Mouse (Mus musculus): ENCODE data around the gene Sh3d21. TPM values are rescaled to one million over a fixed set of nuclear protein-coding genes. Genes with fewer than 3 reads are reported as not detected.

The Sh3d21 gene
- 10.0 and 12.3 TPM in 2 replicates for polyA plus RNA-seq (2015; fragmentation: Nextera tagmentation; extraction: Ambion mirVana)

GRCm38 (mm10) chr4:126163067-126163659 lies at the start of gene Sh3d21:
Sh3d21 (minus strand) TSS chr4:126163491.
- no peaks in the 10 kb centered on the region for H3K27me3 ChIP-seq (replicated peaks; ENCODE audit: control insufficient read depth, insufficient read depth, low read length)
- H3K4me3 ChIP-seq (ENCODE audit: low read depth, low read length), result peak within 1 kb of the TSS; percentile 69
- H3K4me2 ChIP-seq (replicated peaks; ENCODE audit: low read depth), result peak within 1 kb of the TSS; percentile 99
- H3K27ac ChIP-seq (ENCODE audit: low read depth, low read length), result peak within 1 kb of the TSS; percentile 99
- TF ChIP-seq CTCF (IDR thresholded peaks at IDR 0.05; ENCODE audit: low read depth), result no peak
- peaks cover 27% of the 10 kb centered on the region for H3K36me3 ChIP-seq (ENCODE audit: control insufficient read depth, insufficient read depth)
- ATAC-seq, result peak; percentile 62
- 5% methylated on average over 22 of the region's 22 CpGs for WGBS
- H3K9ac ChIP-seq (ENCODE audit: low read depth, low read length), result peak within 1 kb of the TSS; percentile 87
- H3K9me3 ChIP-seq (ENCODE audit: control insufficient read depth), result no peaks in the 10 kb centered on the region
- no peaks in the 10 kb centered on the region; the same call in 1 of the 2 replicates for H3K4me1 ChIP-seq (replicated peaks; ENCODE audit: control insufficient read depth, insufficient read depth, low read length)

- no peak overlapping the region for H3K4me3 ChIP-seq (ENCODE audit: low read depth, low read length)
- no peak for TF ChIP-seq CTCF (IDR thresholded peaks at IDR 0.05; ENCODE audit: low read depth)
- no peaks in the 10 kb centered on the region for H3K27me3 ChIP-seq (replicated peaks; ENCODE audit: control insufficient read depth, insufficient read depth, low read length)
- H3K4me2 ChIP-seq (replicated peaks; ENCODE audit: low read depth), result no peak overlapping the region
- no peak overlapping the region for H3K9ac ChIP-seq (ENCODE audit: low read depth, low read length)
- H3K27ac ChIP-seq (ENCODE audit: low read depth, low read length), result no peak overlapping the region
- WGBS, result 46% methylated on average over 6 of the region's 6 CpGs
- no peaks in the 10 kb centered on the region for H3K9me3 ChIP-seq (ENCODE audit: control insufficient read depth)
- no peaks in the 10 kb centered on the region for H3K36me3 ChIP-seq (ENCODE audit: control insufficient read depth, insufficient read depth)
- ATAC-seq, result no peak
- no peaks in the 10 kb centered on the region; the same call in 1 of the 2 replicates for H3K4me1 ChIP-seq (replicated peaks; ENCODE audit: control insufficient read depth, insufficient read depth, low read length)
Measured at GRCm38 (mm10) chr4:126207081-126207480, 43.8 kb upstream of the Sh3d21 start.

- no peaks in the 10 kb centered on the region for H3K9me3 ChIP-seq (ENCODE audit: control insufficient read depth)
- no peak overlapping the region for H3K27ac ChIP-seq (ENCODE audit: low read depth, low read length)
- H3K4me3 ChIP-seq (ENCODE audit: low read depth, low read length), result no peak overlapping the region
- TF ChIP-seq CTCF (IDR thresholded peaks at IDR 0.05; ENCODE audit: low read depth), result no peak
- 52% methylated on average over 1 of the region's 1 CpGs for WGBS
- H3K36me3 ChIP-seq (ENCODE audit: control insufficient read depth, insufficient read depth), result no peaks in the 10 kb centered on the region
- no peak overlapping the region for H3K4me2 ChIP-seq (replicated peaks; ENCODE audit: low read depth)
- no peak overlapping the region for H3K9ac ChIP-seq (ENCODE audit: low read depth, low read length)
- peaks cover under 1% of the 10 kb centered on the region; the same call in 1 of the 2 replicates for H3K4me1 ChIP-seq (replicated peaks; ENCODE audit: control insufficient read depth, insufficient read depth, low read length)
- H3K27me3 ChIP-seq (replicated peaks; ENCODE audit: control insufficient read depth, insufficient read depth, low read length), result no peaks in the 10 kb centered on the region
- ATAC-seq, result no peak
Measured at GRCm38 (mm10) chr4:126205386-126205785, 42.1 kb upstream of the Sh3d21 start.

- TF ChIP-seq CTCF (IDR thresholded peaks at IDR 0.05; ENCODE audit: low read depth), result no peak
- Histone ChIP-seq H3K27ac (ENCODE audit: low read depth, low read length) (no peak overlapping the region), H3K27me3 (replicated peaks; ENCODE audit: control insufficient read depth, insufficient read depth, low read length) (no peaks in the 10 kb centered on the region), H3K9me3 (ENCODE audit: control insufficient read depth) (no peaks in the 10 kb centered on the region), H3K36me3 (ENCODE audit: control insufficient read depth, insufficient read depth) (0 out of 2 replicates have a peak, but pooled peaks cover 3% of the 10 kb centered on the region), H3K4me1 (replicated peaks; ENCODE audit: control insufficient read depth, insufficient read depth, low read length) (peaks cover 7% of the 10 kb centered on the region), H3K4me2 (replicated peaks; ENCODE audit: low read depth) (no peak overlapping the region), H3K9ac (ENCODE audit: low read depth, low read length) (no peak overlapping the region), H3K4me3 (ENCODE audit: low read depth, low read length) (no peak overlapping the region)
- 70% methylated on average over 12 of the region's 12 CpGs for WGBS
- no peak for ATAC-seq
Measured at GRCm38 (mm10) chr4:126204661-126205230, 41.5 kb upstream of the Sh3d21 start.

- ATAC-seq, result no peak
- WGBS, result 81% methylated on average over 8 of the region's 8 CpGs
Measured at GRCm38 (mm10) chr4:126204016-126204415, 40.7 kb upstream of the Sh3d21 start.

GRCm38 (mm10) chr4:126203336-126203895 lies 40.1 kb upstream of the Sh3d21 start:
- H3K36me3 ChIP-seq (ENCODE audit: control insufficient read depth, insufficient read depth), result peaks cover 3% of the 10 kb centered on the region; the same call in 1 of the 2 replicates
- no peak for ATAC-seq
- 72% methylated on average over 10 of the region's 10 CpGs for WGBS
- peak overlapping the region; percentile 71 for H3K4me2 ChIP-seq (replicated peaks; ENCODE audit: low read depth)
- no peaks in the 10 kb centered on the region for H3K9me3 ChIP-seq (ENCODE audit: control insufficient read depth)
- H3K9ac ChIP-seq (ENCODE audit: low read depth, low read length), result peak overlapping the region; percentile 85; the same call in 1 of the 2 replicates
- H3K27me3 ChIP-seq (replicated peaks; ENCODE audit: control insufficient read depth, insufficient read depth, low read length), result no peaks in the 10 kb centered on the region
- H3K4me3 ChIP-seq (ENCODE audit: low read depth, low read length), result peak overlapping the region; percentile 81; the same call in 1 of the 2 replicates
- H3K4me1 ChIP-seq (replicated peaks; ENCODE audit: control insufficient read depth, insufficient read depth, low read length), result peaks cover 7% of the 10 kb centered on the region
- peak overlapping the region; percentile 98 for H3K27ac ChIP-seq (ENCODE audit: low read depth, low read length)
- TF ChIP-seq CTCF (IDR thresholded peaks at IDR 0.05; ENCODE audit: low read depth), result no peak

More at GRCm38 (mm10) chr4:126204016-126204415, 40.7 kb upstream of the Sh3d21 start:
- no peak overlapping the region for H3K27ac ChIP-seq (ENCODE audit: low read depth, low read length)
- TF ChIP-seq CTCF (IDR thresholded peaks at IDR 0.05; ENCODE audit: low read depth), result no peak
- no peaks in the 10 kb centered on the region for H3K27me3 ChIP-seq (replicated peaks; ENCODE audit: control insufficient read depth, insufficient read depth, low read length)
- H3K4me3 ChIP-seq (ENCODE audit: low read depth, low read length), result no peak overlapping the region
- H3K9ac ChIP-seq (ENCODE audit: low read depth, low read length), result no peak overlapping the region
- H3K9me3 ChIP-seq (ENCODE audit: control insufficient read depth), result no peaks in the 10 kb centered on the region
- H3K4me2 ChIP-seq (replicated peaks; ENCODE audit: low read depth), result no peak overlapping the region
- H3K4me1 ChIP-seq (replicated peaks; ENCODE audit: control insufficient read depth, insufficient read depth, low read length), result peaks cover 7% of the 10 kb centered on the region
- H3K36me3 ChIP-seq (ENCODE audit: control insufficient read depth, insufficient read depth), result 0 out of 2 replicates have a peak, but pooled peaks cover 3% of the 10 kb centered on the region

Data from intestine, postnatal 0 days (tissue).